Mouse (Mus musculus) MEL (cell line): ENCODE measurements around the gene Fbxo3. TPM values are rescaled to one million over a fixed set of nuclear protein-coding genes. Genes with fewer than 3 reads are reported as not detected.
A peak's percentile ranks its signal among the peaks of the same experiment; 100 is the strongest.

Experiments used
- DNase-seq: peaks from one replicate; pipeline ENCODE4 v3.0.0; 2011; ENCODE audit warnings: low read depth, low spot score
- H3K27ac ChIP-seq: 2 replicates; pipeline ENCODE4 v1.5.1; 2012; ENCODE audit warnings: low read depth, mild to moderate bottlenecking, control low read depth, low read length, moderate library complexity; ENCODE audit not compliant: control insufficient read depth
- H3K27me3 ChIP-seq, 2 experiments: fragments of 150-350 bp in 1 of 2; sonication (generic) in 1 of 2; 2 replicates each; pipeline ENCODE4 v1.6.1; 2012; ENCODE audit warnings: low read length in 2 of 2, mild to moderate bottlenecking in 2 of 2, improper control_type of control experiment in 1 of 2, moderate library complexity in 1 of 2; ENCODE audit not compliant: insufficient read depth in 2 of 2, control insufficient read depth in 1 of 2
- H3K36me3 ChIP-seq, 2 experiments: 2 replicates each; pipeline ENCODE4 v1.6.1; 2012 to 2014; ENCODE audit warnings: low read length in 2 of 2, improper control_type of control experiment in 1 of 2, inconsistent platforms in 1 of 2, mild to moderate bottlenecking in 1 of 2; ENCODE audit not compliant: insufficient read depth in 2 of 2, control insufficient read depth in 1 of 2
- H3K4me1 ChIP-seq, 2 experiments: fragments of 150-350 bp in 1 of 2; sonication (generic) in 1 of 2; 2 replicates each; pipeline ENCODE4 v1.6.1; 2012; ENCODE audit warnings: low read length in 2 of 2, improper control_type of control experiment in 1 of 2, mild to moderate bottlenecking in 1 of 2; ENCODE audit not compliant: insufficient read depth in 2 of 2, control insufficient read depth in 1 of 2
- H3K4me3 ChIP-seq, 2 experiments: fragments of 150-350 bp in 1 of 2; sonication (generic) in 1 of 2; 2 replicates each; pipeline ENCODE4 v1.5.1; 2012; ENCODE audit warnings: low read depth in 2 of 2, low read length in 2 of 2, mild to moderate bottlenecking in 2 of 2, moderate library complexity in 2 of 2, control low read depth in 1 of 2, improper control_type of control experiment in 1 of 2; ENCODE audit not compliant: control insufficient read depth in 1 of 2, insufficient read depth in 1 of 2
- H3K79me2 ChIP-seq: 2 replicates; pipeline ENCODE4 v1.6.1; 2012; ENCODE audit warnings: mild to moderate bottlenecking, low read length, moderate library complexity; ENCODE audit not compliant: control insufficient read depth, poor library complexity, insufficient read depth
- H3K9ac ChIP-seq: 2 replicates; pipeline ENCODE4 v1.6.1; 2012; ENCODE audit warnings: low read depth, mild to moderate bottlenecking, control low read depth, low read length, moderate library complexity; ENCODE audit not compliant: control insufficient read depth, poor library complexity, severe bottlenecking
- H3K9me3 ChIP-seq: fragments of 150-350 bp; sonication (generic); replicated peaks from 2 replicates; pipeline ENCODE4 v1.6.1; 2012; ENCODE audit warnings: mild to moderate bottlenecking, low read length, improper control_type of control experiment, moderate library complexity; ENCODE audit not compliant: insufficient read depth
- CHD2 ChIP-seq: IDR thresholded peaks from 2 replicates; pipeline ENCODE4 v1.6.1; 2011; ENCODE audit warnings: low read length, improper control_type of control experiment
- ETS1 ChIP-seq: IDR thresholded peaks from 2 replicates; pipeline ENCODE4 v1.6.1; 2012; ENCODE audit warnings: low read depth, mild to moderate bottlenecking, inconsistent platforms, low read length, improper control_type of control experiment, moderate library complexity
- GABPA ChIP-seq: IDR thresholded peaks from 2 replicates; pipeline ENCODE4 v1.6.1; 2012; ENCODE audit warnings: low read depth, mild to moderate bottlenecking, inconsistent platforms, low read length, improper control_type of control experiment, moderate library complexity
- GATA1 ChIP-seq: IDR thresholded peaks from 2 replicates; pipeline ENCODE4 v1.6.1; 2011; ENCODE audit warnings: low read depth, low read length, improper control_type of control experiment
- JUND ChIP-seq: IDR thresholded peaks from 2 replicates; pipeline ENCODE4 v1.6.1; 2011; ENCODE audit warnings: low read depth, mild to moderate bottlenecking, improper control_type of control experiment, low read length
- KAT2A ChIP-seq: conservative IDR thresholded peaks from 2 replicates; pipeline ENCODE4 v1.6.1; 2012; ENCODE audit warnings: low read depth, low read length, improper control_type of control experiment, inconsistent platforms
- MAFK ChIP-seq: IDR thresholded peaks from 2 replicates; pipeline ENCODE4 v1.6.1; 2011; ENCODE audit warnings: low read depth, mild to moderate bottlenecking, low read length, improper control_type of control experiment, borderline replicate concordance
- MAX ChIP-seq: IDR thresholded peaks from 2 replicates; pipeline ENCODE4 v1.6.1; 2011; ENCODE audit warnings: low read length, improper control_type of control experiment
- MEF2A ChIP-seq: IDR thresholded peaks from 2 replicates; pipeline ENCODE4 v1.6.1; 2014; ENCODE audit warnings: low read depth, mild to moderate bottlenecking, inconsistent platforms, low read length, improper control_type of control experiment; ENCODE audit not compliant: poor library complexity, insufficient replicate concordance, severe bottlenecking; ENCODE audit errors: extremely low read depth
- MYB ChIP-seq: IDR thresholded peaks from 2 replicates; pipeline ENCODE4 v1.6.1; 2011; ENCODE audit warnings: mild to moderate bottlenecking, low read depth, low read length, improper control_type of control experiment
- NELFE ChIP-seq: IDR thresholded peaks from 2 replicates; pipeline ENCODE4 v1.6.1; 2011; ENCODE audit warnings: low read depth, low read length, improper control_type of control experiment
- NRF1 ChIP-seq: IDR thresholded peaks from 2 replicates; pipeline ENCODE4 v1.6.1; 2014; ENCODE audit warnings: low read depth, mild to moderate bottlenecking, inconsistent platforms, low read length, improper control_type of control experiment, moderate library complexity; ENCODE audit not compliant: poor library complexity, insufficient read depth, severe bottlenecking
- POLR2AphosphoS2 ChIP-seq: IDR thresholded peaks from 2 replicates; pipeline ENCODE4 v1.6.1; 2011; ENCODE audit warnings: low read length, improper control_type of control experiment
- SIN3A ChIP-seq: IDR thresholded peaks from 2 replicates; pipeline ENCODE4 v1.6.1; 2012; ENCODE audit warnings: low read length, improper control_type of control experiment, inconsistent platforms
- SMC3 ChIP-seq: IDR thresholded peaks from 2 replicates; pipeline ENCODE4 v1.6.1; 2011; ENCODE audit warnings: low read depth, low read length, improper control_type of control experiment
- TAL1 ChIP-seq: IDR thresholded peaks from 2 replicates; pipeline ENCODE4 v1.6.1; 2012; ENCODE audit warnings: mild to moderate bottlenecking, inconsistent platforms, low read length, moderate library complexity, mixed read lengths
- UBTF ChIP-seq: IDR thresholded peaks from 2 replicates; pipeline ENCODE4 v1.6.1; 2012; ENCODE audit warnings: low read depth, mild to moderate bottlenecking, inconsistent platforms, low read length, improper control_type of control experiment, moderate library complexity, borderline replicate concordance; ENCODE audit not compliant: insufficient read depth
- USF2 ChIP-seq, 2 experiments: IDR thresholded peaks; 2 replicates each; pipeline ENCODE4 v1.6.1; 2011 to 2012; ENCODE audit warnings: improper control_type of control experiment in 2 of 2, low read length in 2 of 2, borderline replicate concordance in 1 of 2, inconsistent platforms in 1 of 2, low read depth in 1 of 2, mild to moderate bottlenecking in 1 of 2; ENCODE audit not compliant: insufficient read depth in 1 of 2
- ZNF384 ChIP-seq: IDR thresholded peaks from 2 replicates; pipeline ENCODE4 v1.6.1; 2012; ENCODE audit warnings: low read depth, mild to moderate bottlenecking, inconsistent platforms, low read length, improper control_type of control experiment
- polyA plus RNA-seq, 2 experiments: library from polyadenylated mRNA; stranded (reverse) in 1 of 2; unstranded in 1 of 2; fragments of >175 nt in 1 of 2; fragments of >200 nt in 1 of 2; gene quantifications; 2 replicates each; pipeline versions ENCODE4 v1.2.1 to v1.2.4; 2012; ENCODE audit warnings: low replicate concordance in 2 of 2, low read depth in 1 of 2; ENCODE audit not compliant: insufficient read length in 2 of 2, insufficient read depth in 1 of 2, missing spikeins in 1 of 2
- total RNA-seq: library from RNA; depleted of rRNA; stranded (reverse); fragments of 300-350 nt; gene quantifications from 2 replicates; pipeline ENCODE4 v1.2.3, GENCODE M21; 2012

Gene Fbxo3
- total and polyA plus RNA-seq, 3 experiments = 30.9 to 55.4 (median 41.9) TPM

- TF ChIP-seq UBTF (no peak), GATA1 (0 out of 2 replicates have a peak, but pooled peaks have one; percentile 15), ZNF384 (no peak)
Measured at GRCm38 (mm10) chr2:104036316-104036715, 8.8 kb downstream of the Fbxo3 start.

GRCm38 (mm10) chr2:104038236-104038635 is 10.7 kb downstream of the Fbxo3 start:
- Histone ChIP-seq H3K9ac (no peak overlapping the region), H3K4me1 (no peaks in the 10 kb centered on the region)
- DNase-seq = no peak
- TF ChIP-seq ETS1 (no peak), NRF1 (no peak), POLR2AphosphoS2 (no peak), UBTF (no peak), MEF2A (no peak), CHD2 (no peak), SIN3A (no peak), USF2 (IDR thresholded peaks at IDR 0.05; ENCODE audit: borderline replicate concordance in 1 of 2, insufficient read depth in 1 of 2, low read depth in 1 of 2, low read length in 2 of 2) (no peak), MAFK (no peak), KAT2A (no peak), NELFE (no peak), MYB (no peak), JUND (no peak), SMC3 (no peak), TAL1 (no peak), GABPA (no peak), MAX (no peak)
- TF ChIP-seq, all 39 proteins: peak for 0
- Histone ChIP-seq H3K9me3 (no peaks in the 10 kb centered on the region), H3K27me3 (no peaks in the 10 kb centered on the region), H3K79me2 (no peaks in the 10 kb centered on the region), H3K27ac (no peak overlapping the region), H3K4me3 (no peak overlapping the region), H3K36me3 (peaks cover 8 to 20% of the 10 kb centered on the region in 2 experiments)

More at GRCm38 (mm10) chr2:104036316-104036715, 8.8 kb downstream of the Fbxo3 start:
- DNase-seq = no peak
- Histone ChIP-seq H3K27me3 (no peaks in the 10 kb centered on the region), H3K36me3 (peaks cover 8 to 15% of the 10 kb centered on the region in 2 experiments), H3K79me2 (no peaks in the 10 kb centered on the region; the same call in 1 of the 2 replicates), H3K4me3 (no peak overlapping the region), H3K9ac (no peak overlapping the region), H3K27ac (no peak overlapping the region), H3K4me1 (no peaks in the 10 kb centered on the region), H3K9me3 (no peaks in the 10 kb centered on the region)
